Mouse (Mus musculus): Measurements from ENCODE around the gene Tubb2a. TPM values are rescaled to one million over a fixed set of nuclear protein-coding genes. Genes with fewer than 3 reads are reported as not detected.

Tubb2a gene
- polyA plus RNA-seq, 1 experiment from 2014 or later: 200 TPM

- Histone ChIP-seq H3K4me3 (ENCODE audit: low read depth, low read length) (no peak overlapping the region), H3K9me3 (ENCODE audit: control insufficient read depth, low read length) (no peaks in the 10 kb centered on the region), H3K27ac (ENCODE audit: low read depth) (no peak overlapping the region), H3K36me3 (ENCODE audit: control insufficient read depth, insufficient read depth, low read length) (peaks cover 15% of the 10 kb centered on the region), H3K27me3 (replicated peaks; ENCODE audit: control insufficient read depth, insufficient read depth, low read length) (no peaks in the 10 kb centered on the region), H3K9ac (ENCODE audit: low read length) (no peak overlapping the region), H3K4me1 (replicated peaks; ENCODE audit: control insufficient read depth, insufficient read depth, low read length) (peaks cover 7% of the 10 kb centered on the region), H3K4me2 (ENCODE audit: low read length) (no peak overlapping the region)
- DNase-seq (ENCODE audit: low spot score): no peak
- 79% methylated on average over 3 of the region's 3 CpGs for WGBS
- no peak for ATAC-seq (replicated peaks; ENCODE audit: low FRiP score, low TSS enrichment, low read depth)
Observed at GRCm38 (mm10) chr13:34072847-34073246, 5.0 kb downstream of the Tubb2a start.

- ATAC-seq (replicated peaks; ENCODE audit: low FRiP score, low TSS enrichment, low read depth): no peak
Observed at GRCm38 (mm10) chr13:34071836-34072235, 6.0 kb downstream of the Tubb2a start.

GRCm38 (mm10) chr13:34070296-34070695 lies 7.5 kb downstream of the Tubb2a start:
- Histone ChIP-seq H3K4me1 (replicated peaks; ENCODE audit: control insufficient read depth, insufficient read depth, low read length) (no peaks in the 10 kb centered on the region), H3K27ac (ENCODE audit: low read depth) (no peak overlapping the region), H3K4me3 (ENCODE audit: low read depth, low read length) (no peak overlapping the region), H3K9me3 (ENCODE audit: control insufficient read depth, low read length) (no peaks in the 10 kb centered on the region), H3K36me3 (ENCODE audit: control insufficient read depth, insufficient read depth, low read length) (peaks cover 9% of the 10 kb centered on the region), H3K27me3 (replicated peaks; ENCODE audit: control insufficient read depth, insufficient read depth, low read length) (no peaks in the 10 kb centered on the region), H3K4me2 (ENCODE audit: low read length) (no peak overlapping the region), H3K9ac (ENCODE audit: low read length) (no peak overlapping the region)
- ATAC-seq (replicated peaks; ENCODE audit: low FRiP score, low TSS enrichment, low read depth) (no peak), DNase-seq (ENCODE audit: low spot score) (no peak)
- 47% methylated on average over 4 of the region's 4 CpGs for WGBS

More at GRCm38 (mm10) chr13:34071836-34072235, 6.0 kb downstream of the Tubb2a start:
- Histone ChIP-seq H3K27me3 (replicated peaks; ENCODE audit: control insufficient read depth, insufficient read depth, low read length) (no peaks in the 10 kb centered on the region), H3K9ac (ENCODE audit: low read length) (no peak overlapping the region), H3K36me3 (ENCODE audit: control insufficient read depth, insufficient read depth, low read length) (peaks cover 15% of the 10 kb centered on the region), H3K4me1 (replicated peaks; ENCODE audit: control insufficient read depth, insufficient read depth, low read length) (peaks cover 3% of the 10 kb centered on the region; the same call in 1 of the 2 replicates), H3K9me3 (ENCODE audit: control insufficient read depth, low read length) (no peaks in the 10 kb centered on the region), H3K27ac (ENCODE audit: low read depth) (no peak overlapping the region), H3K4me2 (ENCODE audit: low read length) (no peak overlapping the region), H3K4me3 (ENCODE audit: low read depth, low read length) (no peak overlapping the region)
- WGBS: 88% methylated on average over 6 of the region's 6 CpGs
- no peak for DNase-seq (ENCODE audit: low spot score)

- Histone ChIP-seq H3K27ac (ENCODE audit: low read depth) (no peak overlapping the region), H3K27me3 (replicated peaks; ENCODE audit: control insufficient read depth, insufficient read depth, low read length) (no peaks in the 10 kb centered on the region), H3K4me2 (ENCODE audit: low read length) (no peak overlapping the region), H3K9ac (ENCODE audit: low read length) (no peak overlapping the region), H3K4me3 (ENCODE audit: low read depth, low read length) (no peak overlapping the region), H3K9me3 (ENCODE audit: control insufficient read depth, low read length) (no peaks in the 10 kb centered on the region), H3K4me1 (replicated peaks; ENCODE audit: control insufficient read depth, insufficient read depth, low read length) (no peaks in the 10 kb centered on the region), H3K36me3 (ENCODE audit: control insufficient read depth, insufficient read depth, low read length) (peaks cover 10% of the 10 kb centered on the region)
- WGBS: 55% methylated on average over 1 of the region's 1 CpGs
- ATAC-seq (replicated peaks; ENCODE audit: low FRiP score, low TSS enrichment, low read depth) (no peak), DNase-seq (ENCODE audit: low spot score) (no peak)
Observed at GRCm38 (mm10) chr13:34066351-34066750, 11.5 kb downstream of the Tubb2a start.

GRCm38 (mm10) chr13:34062466-34062865 lies 15.3 kb downstream of the Tubb2a start:
- 87% methylated on average over 10 of the region's 10 CpGs for WGBS
- Histone ChIP-seq H3K9ac (ENCODE audit: low read length) (no peak overlapping the region), H3K4me3 (ENCODE audit: low read depth, low read length) (no peak overlapping the region), H3K27ac (ENCODE audit: low read depth) (no peak overlapping the region), H3K4me2 (ENCODE audit: low read length) (no peak overlapping the region), H3K9me3 (ENCODE audit: control insufficient read depth, low read length) (no peaks in the 10 kb centered on the region), H3K36me3 (ENCODE audit: control insufficient read depth, insufficient read depth, low read length) (peaks cover 10% of the 10 kb centered on the region), H3K4me1 (replicated peaks; ENCODE audit: control insufficient read depth, insufficient read depth, low read length) (no peaks in the 10 kb centered on the region), H3K27me3 (replicated peaks; ENCODE audit: control insufficient read depth, insufficient read depth, low read length) (no peaks in the 10 kb centered on the region)
- ATAC-seq (replicated peaks; ENCODE audit: low FRiP score, low TSS enrichment, low read depth) (no peak), DNase-seq (ENCODE audit: low spot score) (no peak)

GRCm38 (mm10) chr13:34060061-34060460 lies 17.7 kb downstream of the Tubb2a start:
- 90% methylated on average over 9 of the region's 9 CpGs for WGBS
- no peak for DNase-seq (ENCODE audit: low spot score)
- H3K9me3 ChIP-seq (ENCODE audit: control insufficient read depth, low read length): no peaks in the 10 kb centered on the region
- H3K4me3 ChIP-seq (ENCODE audit: low read depth, low read length): no peak overlapping the region
- no peak for ATAC-seq (replicated peaks; ENCODE audit: low FRiP score, low TSS enrichment, low read depth)
- H3K27me3 ChIP-seq (replicated peaks; ENCODE audit: control insufficient read depth, insufficient read depth, low read length): no peaks in the 10 kb centered on the region
- no peak overlapping the region for H3K9ac ChIP-seq (ENCODE audit: low read length)
- H3K4me1 ChIP-seq (replicated peaks; ENCODE audit: control insufficient read depth, insufficient read depth, low read length): no peaks in the 10 kb centered on the region
- no peak overlapping the region for H3K27ac ChIP-seq (ENCODE audit: low read depth)
- H3K4me2 ChIP-seq (ENCODE audit: low read length): no peak overlapping the region
- peaks cover 11% of the 10 kb centered on the region; the same call in 1 of the 2 replicates for H3K36me3 ChIP-seq (ENCODE audit: control insufficient read depth, insufficient read depth, low read length)

- H3K4me1 ChIP-seq (replicated peaks; ENCODE audit: control insufficient read depth, insufficient read depth, low read length): no peaks in the 10 kb centered on the region
- H3K9ac ChIP-seq (ENCODE audit: low read length): no peak overlapping the region
- no peak overlapping the region for H3K27ac ChIP-seq (ENCODE audit: low read depth)
- 100% methylated on average over 1 of the region's 1 CpGs for WGBS
- ATAC-seq (replicated peaks; ENCODE audit: low FRiP score, low TSS enrichment, low read depth) (no peak), DNase-seq (ENCODE audit: low spot score) (no peak)
- no peak overlapping the region for H3K4me3 ChIP-seq (ENCODE audit: low read depth, low read length)
- H3K4me2 ChIP-seq (ENCODE audit: low read length): no peak overlapping the region
- peaks cover 7% of the 10 kb centered on the region for H3K36me3 ChIP-seq (ENCODE audit: control insufficient read depth, insufficient read depth, low read length)
- H3K27me3 ChIP-seq (replicated peaks; ENCODE audit: control insufficient read depth, insufficient read depth, low read length): no peaks in the 10 kb centered on the region
- no peaks in the 10 kb centered on the region for H3K9me3 ChIP-seq (ENCODE audit: control insufficient read depth, low read length)
Observed at GRCm38 (mm10) chr13:34057252-34057651, 20.6 kb downstream of the Tubb2a start.

- Histone ChIP-seq H3K4me2 (ENCODE audit: low read length) (no peak overlapping the region), H3K36me3 (ENCODE audit: control insufficient read depth, insufficient read depth, low read length) (peaks cover 7% of the 10 kb centered on the region), H3K4me3 (ENCODE audit: low read depth, low read length) (no peak overlapping the region), H3K27ac (ENCODE audit: low read depth) (no peak overlapping the region), H3K9ac (ENCODE audit: low read length) (no peak overlapping the region), H3K27me3 (replicated peaks; ENCODE audit: control insufficient read depth, insufficient read depth, low read length) (no peaks in the 10 kb centered on the region), H3K9me3 (ENCODE audit: control insufficient read depth, low read length) (no peaks in the 10 kb centered on the region), H3K4me1 (replicated peaks; ENCODE audit: control insufficient read depth, insufficient read depth, low read length) (no peaks in the 10 kb centered on the region)
- ATAC-seq (replicated peaks; ENCODE audit: low FRiP score, low TSS enrichment, low read depth): peak; percentile 79; the same call in 1 of the 2 replicates
- no peak for DNase-seq (ENCODE audit: low spot score)
- 77% methylated on average over 3 of the region's 3 CpGs for WGBS
Observed at GRCm38 (mm10) chr13:34054983-34055382, 22.8 kb downstream of the Tubb2a start.

- H3K4me2 ChIP-seq (ENCODE audit: low read length): no peak overlapping the region
- H3K4me3 ChIP-seq (ENCODE audit: low read depth, low read length): no peak overlapping the region
- WGBS: 71% methylated on average over 4 of the region's 4 CpGs
- peak; percentile 59; the same call in 1 of the 2 replicates for ATAC-seq (replicated peaks; ENCODE audit: low FRiP score, low TSS enrichment, low read depth)
- H3K4me1 ChIP-seq (replicated peaks; ENCODE audit: control insufficient read depth, insufficient read depth, low read length): no peaks in the 10 kb centered on the region
- peaks cover 7% of the 10 kb centered on the region for H3K36me3 ChIP-seq (ENCODE audit: control insufficient read depth, insufficient read depth, low read length)
- DNase-seq (ENCODE audit: low spot score): no peak
- no peak overlapping the region for H3K27ac ChIP-seq (ENCODE audit: low read depth)
- H3K9me3 ChIP-seq (ENCODE audit: control insufficient read depth, low read length): no peaks in the 10 kb centered on the region
- no peak overlapping the region for H3K9ac ChIP-seq (ENCODE audit: low read length)
- no peaks in the 10 kb centered on the region for H3K27me3 ChIP-seq (replicated peaks; ENCODE audit: control insufficient read depth, insufficient read depth, low read length)
Observed at GRCm38 (mm10) chr13:34054391-34054790, 23.4 kb downstream of the Tubb2a start.

All from intestine, embryonic 14.5 days (tissue).